Mouse (Mus musculus): Measurements from ENCODE around the gene Lamtor2.

The Lamtor2 gene

GRCm38 (mm10) chr3:88568615-88569014, 15.7 kb upstream of the Lamtor2 start:
- WGBS = 96% methylated on average over 2 of the region's 2 CpGs

GRCm38 (mm10) chr3:88567892-88568291, 15.0 kb upstream of the Lamtor2 start:
- WGBS = 83% methylated on average over 6 of the region's 6 CpGs

GRCm38 (mm10) chr3:88566536-88567061, 13.7 kb upstream of the Lamtor2 start:
- 65% methylated on average over 4 of the region's 4 CpGs for WGBS

GRCm38 (mm10) chr3:88566116-88566515, 13.2 kb upstream of the Lamtor2 start:
- WGBS = 80% methylated on average over 3 of the region's 3 CpGs

- WGBS = 86% methylated on average over 7 of the region's 7 CpGs
These were observed 11.1 kb upstream of the Lamtor2 start for GRCm38 (mm10) chr3:88563966-88564365.

- WGBS = 66% methylated on average over 4 of the region's 4 CpGs
These were observed 10.6 kb upstream of the Lamtor2 start for GRCm38 (mm10) chr3:88563442-88563841.

GRCm38 (mm10) chr3:88561989-88562388, 9.1 kb upstream of the Lamtor2 start:
- WGBS = 55% methylated on average over 4 of the region's 4 CpGs

GRCm38 (mm10) chr3:88559596-88559995, 6.7 kb upstream of the Lamtor2 start:
- 96% methylated on average over 9 of the region's 9 CpGs for WGBS

GRCm38 (mm10) chr3:88556616-88557015, 3.7 kb upstream of the Lamtor2 start:
- WGBS = 95% methylated on average over 8 of the region's 8 CpGs

- 95% methylated on average over 6 of the region's 6 CpGs for WGBS
These were observed 2.9 kb upstream of the Lamtor2 start for GRCm38 (mm10) chr3:88555731-88556130.

- WGBS = 93% methylated on average over 5 of the region's 5 CpGs
These were observed 2.3 kb upstream of the Lamtor2 start for GRCm38 (mm10) chr3:88555069-88555605.

GRCm38 (mm10) chr3:88553880-88554586, 1.2 kb upstream of the Lamtor2 start:
- under 1% methylated on average over 39 of the region's 41 CpGs for WGBS

GRCm38 (mm10) chr3:88553525-88553879, 628 bp upstream of the Lamtor2 start, which contains the start of gene Ubqln4:
TSS of gene Ubqln4 (plus strand) at chr3:88553758.
- under 1% methylated on average over 36 of the region's 37 CpGs for WGBS

GRCm38 (mm10) chr3:88552082-88552645, 710 bp downstream of the Lamtor2 start:
- 16% methylated on average over 16 of the region's 16 CpGs for whole genome bisulfite sequencing

GRCm38 (mm10) chr3:88551586-88551985, 1.3 kb downstream of the Lamtor2 start:
- WGBS = 79% methylated on average over 4 of the region's 4 CpGs

GRCm38 (mm10) chr3:88548180-88548917, 4.5 kb downstream of the Lamtor2 start, which contains the start of gene Rab25:
TSS of gene Rab25 (minus strand) at chr3:88548300.
- 70% methylated on average over 18 of the region's 18 CpGs for WGBS

GRCm38 (mm10) chr3:88546674-88547418, 6.0 kb downstream of the Lamtor2 start:
- WGBS = 80% methylated on average over 6 of the region's 6 CpGs

- 80% methylated on average over 20 of the region's 20 CpGs for WGBS
These were observed 7.8 kb downstream of the Lamtor2 start for GRCm38 (mm10) chr3:88544955-88545591.

- 41% methylated on average over 5 of the region's 5 CpGs for WGBS
These were observed 8.4 kb downstream of the Lamtor2 start for GRCm38 (mm10) chr3:88544514-88544913.

- WGBS = 79% methylated on average over 5 of the region's 5 CpGs
These were observed 9.0 kb downstream of the Lamtor2 start for GRCm38 (mm10) chr3:88543651-88544410.

Data from cerebral cortex, adult 2 months (tissue).